Mouse (Mus musculus): ENCODE data around the gene Xirp2. TPM values are rescaled to one million over a fixed set of nuclear protein-coding genes. Genes with fewer than 3 reads are reported as not detected.

Xirp2 gene
- polyA plus RNA-seq, 1 experiment from 2014 or later: not detected

- H3K36me3 ChIP-seq (ENCODE audit: control insufficient read depth, insufficient read depth, low read length): no peaks in the 10 kb centered on the region
- peak overlapping the region; percentile 82 for H3K9ac ChIP-seq (ENCODE audit: low read length)
- no peak for ATAC-seq
- DNase-seq (ENCODE audit: low spot score): peak; percentile 31
- peak overlapping the region; percentile 98 for H3K4me2 ChIP-seq (ENCODE audit: low read length)
- 7% methylated on average over 8 of the region's 8 CpGs for WGBS
- peak overlapping the region; percentile 55 for H3K4me3 ChIP-seq (ENCODE audit: low read depth, low read length)
- H3K9me3 ChIP-seq (replicated peaks; ENCODE audit: control insufficient read depth, low read length): no peaks in the 10 kb centered on the region
- peaks cover 8% of the 10 kb centered on the region for H3K4me1 ChIP-seq (ENCODE audit: control insufficient read depth, insufficient read depth, low read length)
- no peaks in the 10 kb centered on the region for H3K27me3 ChIP-seq (replicated peaks; ENCODE audit: control insufficient read depth, insufficient read depth, low read length)
- no peak overlapping the region for H3K27ac ChIP-seq (ENCODE audit: low read depth, low read length)
These were observed 121.4 kb downstream of the Xirp2 start for GRCm38 (mm10) chr2:67567141-67567680.

Other genes with a start within 250 kb of the Xirp2 start
- gene Gm21830, start 32.3 kb upstream of the Xirp2 start, polyA plus RNA-seq (2014; fragmentation: Nextera tagmentation; extraction: Ambion mirVana): not detected in 2 replicates
- not detected in 2 replicates for gene Gm26727, start 12.8 kb upstream of the Xirp2 start, polyA plus RNA-seq (2014; fragmentation: Nextera tagmentation; extraction: Ambion mirVana)
- gene B3galt1, start 119.9 kb downstream of the Xirp2 start, polyA plus RNA-seq (2014; fragmentation: Nextera tagmentation; extraction: Ambion mirVana): 45.2 and 54.4 TPM in 2 replicates

Data from forebrain, embryonic 14.5 days (tissue).